Mouse (Mus musculus): ENCODE data around the gene Tmem63b. TPM values are rescaled to one million over a fixed set of nuclear protein-coding genes. Genes with fewer than 3 reads are reported as not detected.
A peak's percentile ranks its signal among the peaks of the same experiment; 100 is the strongest.

Gene Tmem63b
- total RNA-seq (2012; rRNA removed) (12.0 and 12.3 TPM in 2 replicates), polyA plus RNA-seq (2012; ENCODE audit: insufficient read depth in 1 of 2, insufficient read length in 2 of 2, low read depth in 1 of 2, low replicate concordance in 2 of 2, missing spikeins in 1 of 2) (10 to 100 TPM in 1 of 2 experiments, not detected in 1; 37.9 TPM)

- Histone ChIP-seq H3K36me3 (ENCODE audit: control insufficient read depth in 1 of 2, insufficient read depth in 2 of 2, low read length in 2 of 2) (peaks cover 0 to 9% of the 10 kb centered on the region in 2 experiments; a peak in 2 of 4 replicates), H3K9me3 (replicated peaks; ENCODE audit: insufficient read depth, low read length) (no peaks in the 10 kb centered on the region), H3K27me3 (ENCODE audit: control insufficient read depth in 1 of 2, insufficient read depth in 2 of 2, low read length in 2 of 2) (no peaks in the 10 kb centered on the region), H3K79me2 (ENCODE audit: control insufficient read depth, insufficient read depth, low read length, poor library complexity) (peaks cover 33% of the 10 kb centered on the region), H3K4me1 (ENCODE audit: control insufficient read depth in 1 of 2, insufficient read depth in 2 of 2, low read length in 2 of 2) (peaks cover 0 to 19% of the 10 kb centered on the region in 2 experiments; a peak in 3 of 4 replicates), H3K27ac (ENCODE audit: control insufficient read depth, low read depth, low read length) (peak within 1 kb of the TSS; percentile 72), H3K9ac (ENCODE audit: control insufficient read depth, low read depth, low read length, poor library complexity, severe bottlenecking) (peak within 1 kb of the TSS; percentile 89), H3K4me3 (ENCODE audit: control insufficient read depth in 1 of 2, insufficient read depth in 1 of 2, low read depth in 2 of 2, low read length in 2 of 2) (peak within 1 kb of the TSS; percentile 79 to 84)
- TF ChIP-seq E2F4 (IDR thresholded peaks at IDR 0.05; ENCODE audit: borderline replicate concordance, low read depth, low read length) (0 out of 2 replicates have a peak, but pooled peaks have one; percentile 17), NRF1 (IDR thresholded peaks at IDR 0.05; ENCODE audit: insufficient read depth, low read depth, low read length, poor library complexity, severe bottlenecking) (no peak)
- DNase-seq (ENCODE audit: low read depth, low spot score), result peak; percentile 87
These were observed at the start of gene Tmem63b for GRCm38 (mm10) chr17:45686716-45687115. Gene Tmem63b (minus strand): TSS chr17:45686905.

- Histone ChIP-seq H3K9ac (ENCODE audit: control insufficient read depth, low read depth, low read length, poor library complexity, severe bottlenecking) (peak overlapping the region; percentile 77), H3K27me3 (ENCODE audit: control insufficient read depth in 1 of 2, insufficient read depth in 2 of 2, low read length in 2 of 2) (no peaks in the 10 kb centered on the region), H3K36me3 (ENCODE audit: control insufficient read depth in 1 of 2, insufficient read depth in 2 of 2, low read length in 2 of 2) (0 out of 4 replicates have a peak, but pooled peaks cover 0 to 2% of the 10 kb centered on the region in 2 experiments), H3K4me3 (ENCODE audit: control insufficient read depth in 1 of 2, insufficient read depth in 1 of 2, low read depth in 2 of 2, low read length in 2 of 2) (peak overlapping the region; percentile 60 to 82), H3K27ac (ENCODE audit: control insufficient read depth, low read depth, low read length) (peak overlapping the region; percentile 60), H3K9me3 (replicated peaks; ENCODE audit: insufficient read depth, low read length) (no peaks in the 10 kb centered on the region), H3K79me2 (ENCODE audit: control insufficient read depth, insufficient read depth, low read length, poor library complexity) (peaks cover 2% of the 10 kb centered on the region; the same call in 1 of the 2 replicates), H3K4me1 (ENCODE audit: control insufficient read depth in 1 of 2, insufficient read depth in 2 of 2, low read length in 2 of 2) (peaks cover 2 to 22% of the 10 kb centered on the region in 2 experiments)
- DNase-seq (ENCODE audit: low read depth, low spot score), result peak; percentile 92
- TF ChIP-seq GATA1 (IDR thresholded peaks at IDR 0.05; ENCODE audit: low read depth, low read length), result no peak
- TF ChIP-seq CTCF (IDR thresholded peaks at IDR 0.05 in 2 of 3, conservative IDR thresholded peaks at IDR 0.05 in 1 of 3; ENCODE audit: control insufficient read depth in 1 of 3, insufficient read depth in 1 of 3, low read depth in 2 of 3, low read length in 3 of 3, poor library complexity in 1 of 3, severe bottlenecking in 1 of 3), result peak; percentile 79 to 94 (median 89)
- TF ChIP-seq TBP (IDR thresholded peaks at IDR 0.05; ENCODE audit: low read depth, low read length), result no peak
- peak; percentile 91 for TF ChIP-seq SMC3 (IDR thresholded peaks at IDR 0.05; ENCODE audit: low read depth, low read length)
- TF ChIP-seq TCF12 (IDR thresholded peaks at IDR 0.05; ENCODE audit: low read depth, low read length), result peak; percentile 21; the same call in 1 of the 2 replicates
- TF ChIP-seq GABPA (IDR thresholded peaks at IDR 0.05; ENCODE audit: low read depth, low read length), result no peak
- no peak for TF ChIP-seq TAL1 (IDR thresholded peaks at IDR 0.05; ENCODE audit: low read length)
- TF ChIP-seq CHD1 (IDR thresholded peaks at IDR 0.05; ENCODE audit: low read depth, low read length), result no peak; the same call in none of the 2 replicates
- TF ChIP-seq ZNF384 (IDR thresholded peaks at IDR 0.05; ENCODE audit: low read depth, low read length), result no peak
- peak; percentile 83; the same call in 1 of the 2 replicates for TF ChIP-seq MAZ (IDR thresholded peaks at IDR 0.05; ENCODE audit: low read depth, low read length)
- no peak for TF ChIP-seq BHLHE40 (IDR thresholded peaks at IDR 0.05; ENCODE audit: borderline replicate concordance, low read depth, low read length)
- peak; percentile 59; the same call in 1 of the 2 replicates for TF ChIP-seq HCFC1 (IDR thresholded peaks at IDR 0.05; ENCODE audit: low read depth, low read length)
- peak; percentile 75 for TF ChIP-seq SIN3A (IDR thresholded peaks at IDR 0.05; ENCODE audit: low read length)
- no peak for TF ChIP-seq USF2 (IDR thresholded peaks at IDR 0.05; ENCODE audit: borderline replicate concordance in 1 of 2, insufficient read depth in 1 of 2, low read depth in 1 of 2, low read length in 2 of 2)
- no peak for TF ChIP-seq MAX (IDR thresholded peaks at IDR 0.05; ENCODE audit: low read length)
- no peak for TF ChIP-seq JUND (IDR thresholded peaks at IDR 0.05; ENCODE audit: low read depth, low read length)
- TF ChIP-seq NELFE (IDR thresholded peaks at IDR 0.05; ENCODE audit: low read depth, low read length), result 0 out of 2 replicates have a peak, but pooled peaks have one; percentile 25
- TF ChIP-seq CHD2 (IDR thresholded peaks at IDR 0.05; ENCODE audit: low read length), result no peak
- TF ChIP-seq NRF1 (IDR thresholded peaks at IDR 0.05; ENCODE audit: insufficient read depth, low read depth, low read length, poor library complexity, severe bottlenecking), result no peak
- no peak for TF ChIP-seq ZKSCAN1 (IDR thresholded peaks at IDR 0.05; ENCODE audit: low read depth, low read length)
- no peak for TF ChIP-seq MEF2A (IDR thresholded peaks at IDR 0.05; ENCODE audit: extremely low read depth, insufficient replicate concordance, low read depth, low read length, poor library complexity, severe bottlenecking)
- no peak for TF ChIP-seq USF1 (IDR thresholded peaks at IDR 0.05; ENCODE audit: low read depth, low read length)
- no peak for TF ChIP-seq E2F4 (IDR thresholded peaks at IDR 0.05; ENCODE audit: borderline replicate concordance, low read depth, low read length)
- TF ChIP-seq ELF1 (IDR thresholded peaks at IDR 0.05; ENCODE audit: low read depth, low read length), result no peak
- no peak for TF ChIP-seq ZMIZ1 (IDR thresholded peaks at IDR 0.05; ENCODE audit: low read depth, low read length)
- TF ChIP-seq MAFK (IDR thresholded peaks at IDR 0.05; ENCODE audit: borderline replicate concordance, low read depth, low read length), result no peak
- no peak for TF ChIP-seq KAT2A (conservative IDR thresholded peaks at IDR 0.05; ENCODE audit: low read depth, low read length)
These were observed 48.9 kb upstream of the Tmem63b start for GRCm38 (mm10) chr17:45735382-45736310.
